Mouse (Mus musculus) urinary bladder, postnatal 14 days (tissue): ENCODE measurements around the gene Mrps11.

ENCODE experiments used
- DNase-seq: peaks from one replicate; pipeline ENCODE4 v3.0.0; 2021; ENCODE audit warnings: low spot score

The Mrps11 gene

DNA sequence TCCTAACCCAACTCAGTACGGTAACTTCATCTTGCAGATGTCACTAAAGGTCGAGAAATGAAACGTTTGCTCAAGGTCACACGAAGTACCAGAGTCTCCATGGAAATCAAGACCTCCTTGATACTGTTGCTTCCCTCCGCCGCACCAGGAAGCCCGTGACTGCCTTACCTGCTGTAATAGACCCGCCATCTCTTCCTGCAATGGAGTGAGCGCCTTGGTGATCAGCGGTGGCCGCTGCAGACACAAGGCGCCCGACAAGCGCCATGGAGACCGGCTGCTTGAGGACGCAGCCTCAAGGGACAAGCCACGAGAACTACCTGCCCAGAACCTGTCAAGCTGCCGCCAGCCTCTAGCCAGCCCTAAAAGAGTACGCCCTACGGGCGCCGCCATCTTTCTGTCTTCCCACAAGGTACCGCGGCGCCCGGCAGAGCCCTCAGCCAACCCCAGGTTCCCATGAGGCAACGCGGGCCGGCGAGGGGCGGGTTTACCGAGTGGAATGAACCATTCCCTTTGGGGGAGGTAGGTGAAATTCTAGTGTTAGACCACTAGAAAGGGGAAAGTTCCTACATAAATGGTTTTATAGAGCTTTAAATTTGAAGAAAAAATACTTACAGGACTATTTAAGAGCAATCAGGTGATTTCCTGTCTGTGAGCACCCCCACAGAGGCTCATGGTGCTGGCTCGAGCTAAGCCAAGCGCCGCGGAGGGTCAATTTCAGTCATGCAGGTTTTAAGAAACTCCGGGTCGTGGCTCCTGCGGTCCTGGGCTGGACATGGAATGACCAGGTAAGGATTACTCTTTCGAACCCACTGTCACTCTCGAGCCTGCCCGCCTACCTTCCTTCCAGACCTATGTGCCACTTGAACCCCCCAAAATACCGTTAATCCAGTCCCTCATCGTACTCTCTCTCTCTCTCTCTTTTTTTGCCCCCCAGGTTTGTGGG, at the start of gene Mrps11, which contains the start of gene Mrpl46:
TSS of gene Mrps11 (plus strand) at position 481 of the 943 bp plus-strand sequence.
TSS of gene Mrpl46 (minus strand) at position 893 of the 943 bp plus-strand sequence.
- peak; percentile 87 for DNase-seq

DNA sequence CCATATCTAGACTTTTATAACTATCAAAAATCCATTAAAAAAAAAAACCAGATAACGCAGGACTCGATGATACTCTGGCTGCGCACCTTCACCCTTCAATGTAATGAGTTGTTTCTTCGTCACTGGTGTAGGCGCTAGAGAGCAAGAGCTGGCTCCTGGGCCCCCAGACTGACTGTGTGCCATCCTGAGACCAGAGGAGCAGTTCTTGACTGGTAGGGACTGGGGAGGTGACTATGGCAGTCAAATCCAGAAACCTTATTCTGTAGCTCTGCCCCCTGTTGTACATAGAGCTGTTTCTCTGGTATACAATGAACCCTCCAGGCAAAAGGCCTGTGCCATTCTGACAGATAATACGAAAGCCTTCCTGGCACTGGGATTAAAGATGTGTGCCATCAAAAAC, 45.7 kb upstream of the Mrps11 start:
- DNase-seq, result no peak

DNA sequence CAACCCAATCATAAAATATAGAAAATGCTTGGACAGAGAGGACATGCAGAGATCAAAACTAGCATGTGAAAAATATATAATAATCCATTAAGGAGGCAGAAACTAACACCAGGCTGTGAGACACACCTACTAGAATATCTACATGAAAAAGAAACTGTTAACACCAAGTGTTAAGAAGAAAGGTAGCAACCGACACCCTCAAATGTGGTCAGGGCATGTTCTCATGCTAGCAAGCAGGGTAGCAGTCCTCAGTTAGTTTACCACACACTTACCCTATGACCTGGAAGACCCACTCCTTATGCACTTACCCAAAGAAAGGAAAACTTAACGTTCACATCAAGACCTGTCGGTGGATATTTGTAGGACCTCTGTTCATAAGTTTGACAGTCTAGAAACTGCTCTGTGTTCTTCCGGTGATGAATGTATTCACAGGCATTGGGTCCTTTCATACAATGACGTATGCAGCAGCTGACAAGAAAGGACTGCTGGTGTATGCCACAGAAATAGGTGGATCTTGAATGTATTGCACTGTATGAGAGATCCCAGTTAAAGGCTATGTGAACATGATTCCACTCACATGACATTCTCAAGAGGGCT, 45.2 kb upstream of the Mrps11 start, which contains the start of gene Ntrk3:
TSS of gene Ntrk3 (minus strand) at position 399 of the 597 bp plus-strand sequence.
- no peak for DNase-seq

DNA sequence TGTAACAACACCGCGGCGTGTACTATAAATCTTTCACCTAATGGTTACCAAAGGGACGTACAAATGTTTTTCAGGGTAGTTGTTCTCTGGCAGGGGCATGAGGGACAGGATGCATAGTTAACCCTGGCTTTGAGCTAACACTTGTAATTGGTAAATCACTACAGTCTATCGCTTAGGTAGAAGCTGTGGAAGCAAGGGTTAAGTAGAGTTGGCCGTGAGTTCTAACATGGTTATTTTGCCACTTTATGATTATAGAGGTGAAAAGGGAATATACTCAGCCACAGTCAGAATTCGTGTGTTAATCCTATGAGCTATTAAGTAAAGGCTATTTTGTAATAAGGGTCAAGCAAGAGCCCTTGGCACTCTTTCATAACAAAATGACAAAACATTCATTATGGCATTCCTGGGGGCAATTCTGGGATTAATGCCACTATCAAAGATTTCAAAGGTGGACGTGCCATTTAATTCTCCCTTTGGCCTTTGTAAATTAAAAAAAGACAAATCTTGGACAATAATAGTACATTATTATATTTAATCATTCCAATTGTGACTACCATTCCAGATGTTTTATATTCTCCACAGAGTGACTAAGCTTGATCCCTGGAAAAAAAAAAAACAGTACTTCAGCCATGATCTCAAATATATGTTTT, 43.4 kb upstream of the Mrps11 start:
- DNase-seq, result no peak

DNA sequence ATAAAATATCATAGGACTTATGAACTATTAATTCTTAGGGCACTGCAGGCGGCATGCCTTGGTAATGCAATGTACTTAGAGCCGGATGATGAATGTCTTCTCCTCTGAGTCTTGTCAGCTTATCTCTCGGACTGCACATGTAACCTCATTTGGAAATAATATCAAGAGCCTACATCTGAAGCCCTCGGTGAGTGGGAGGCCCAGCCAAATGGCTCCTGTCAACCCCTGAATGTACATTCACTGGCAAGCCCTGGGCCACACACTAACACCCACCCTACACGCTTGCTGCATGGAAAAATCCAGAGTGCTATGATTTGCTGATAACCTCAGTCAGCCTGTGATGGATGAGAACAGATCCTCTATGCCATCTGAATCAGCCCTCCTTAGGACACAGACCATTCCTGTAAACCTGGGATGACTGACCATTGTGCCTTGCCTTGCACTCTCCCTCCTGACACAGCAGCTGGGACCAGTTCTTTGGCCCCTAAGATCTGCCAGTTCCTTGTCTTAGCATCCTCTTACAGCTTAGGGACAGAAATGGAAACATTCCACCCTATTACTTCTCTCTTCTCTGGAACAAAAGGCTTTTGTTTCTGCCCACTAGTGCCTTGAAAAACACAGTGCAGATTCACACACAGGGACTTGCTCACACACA, 39.1 kb upstream of the Mrps11 start:
- DNase-seq, result no peak

DNA sequence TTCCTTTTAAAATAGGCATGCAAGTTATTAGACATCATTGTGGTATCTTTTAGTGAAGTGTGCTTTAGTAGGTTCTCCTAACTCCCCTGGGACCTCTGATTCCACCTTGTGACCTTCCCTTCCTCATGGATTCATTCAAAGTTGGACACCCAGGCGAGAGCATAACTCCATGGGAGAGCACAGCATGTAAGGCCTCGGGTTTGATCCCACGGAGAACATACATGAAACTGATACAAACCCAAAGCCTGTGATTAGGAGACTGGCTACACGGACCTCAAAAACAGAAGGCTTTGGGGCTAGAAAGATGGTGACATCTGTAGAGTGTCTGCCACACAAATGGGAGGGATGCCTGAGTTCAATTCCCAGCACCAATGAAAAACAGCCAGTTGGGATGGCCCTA, 30.0 kb upstream of the Mrps11 start:
- no peak for DNase-seq

DNA sequence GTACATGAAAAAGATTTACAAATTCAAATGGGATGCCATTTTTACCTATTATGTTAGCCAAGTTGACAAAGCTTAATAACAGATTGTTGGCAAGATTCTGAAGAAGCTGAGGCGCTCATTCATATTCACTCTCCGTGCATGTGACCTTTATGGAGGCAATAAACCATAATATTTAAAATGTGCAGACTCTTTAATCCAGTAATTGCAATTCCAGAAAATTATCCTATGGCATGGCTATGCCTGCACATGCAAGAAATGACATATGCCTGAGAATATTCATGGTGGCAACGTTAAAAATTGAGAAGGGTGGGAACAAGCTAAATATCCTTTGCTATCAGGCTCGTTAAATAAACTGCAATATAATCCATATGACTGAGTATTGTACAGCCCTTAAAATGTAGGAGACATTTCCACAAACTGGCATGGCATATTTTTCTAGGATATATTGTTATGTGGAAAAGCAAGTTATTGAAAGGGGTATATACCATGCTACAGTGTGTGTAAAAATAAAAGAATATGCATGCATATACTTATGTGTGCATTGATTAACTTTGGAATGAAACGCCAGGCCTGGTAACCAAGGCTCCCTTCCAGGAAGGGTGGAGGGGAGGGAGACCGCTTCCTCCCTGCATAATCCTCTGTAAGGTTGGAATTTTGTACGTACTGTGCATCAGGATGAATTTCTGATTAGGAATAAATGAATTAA, 29.0 kb upstream of the Mrps11 start:
- DNase-seq, result no peak

DNA sequence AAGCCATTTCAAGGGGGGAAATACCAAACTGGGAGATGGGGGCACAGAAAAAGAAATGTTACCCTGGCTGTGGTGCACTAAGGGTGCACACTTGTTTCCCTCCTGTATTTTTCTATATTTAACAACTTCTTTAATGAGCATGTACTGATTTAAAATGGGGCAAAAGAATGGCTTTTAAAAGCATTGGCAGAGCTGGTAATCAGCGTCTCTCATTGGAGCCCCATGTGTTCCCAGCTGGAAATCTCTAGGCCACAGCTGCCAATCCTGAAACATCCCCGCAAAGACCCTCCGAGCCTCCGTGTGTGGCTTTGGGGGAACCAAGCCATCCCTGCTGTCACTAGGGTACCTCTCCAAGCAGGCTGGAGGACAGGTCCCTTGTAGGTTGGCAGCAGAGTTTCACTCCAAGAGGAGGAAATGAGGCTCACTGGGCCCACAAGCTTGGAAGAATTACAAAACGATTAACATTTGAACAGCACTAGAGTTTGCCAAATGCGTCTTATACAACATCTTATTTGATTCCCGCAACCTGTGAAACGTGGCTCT, 28.4 kb upstream of the Mrps11 start:
- DNase-seq, result no peak

DNA sequence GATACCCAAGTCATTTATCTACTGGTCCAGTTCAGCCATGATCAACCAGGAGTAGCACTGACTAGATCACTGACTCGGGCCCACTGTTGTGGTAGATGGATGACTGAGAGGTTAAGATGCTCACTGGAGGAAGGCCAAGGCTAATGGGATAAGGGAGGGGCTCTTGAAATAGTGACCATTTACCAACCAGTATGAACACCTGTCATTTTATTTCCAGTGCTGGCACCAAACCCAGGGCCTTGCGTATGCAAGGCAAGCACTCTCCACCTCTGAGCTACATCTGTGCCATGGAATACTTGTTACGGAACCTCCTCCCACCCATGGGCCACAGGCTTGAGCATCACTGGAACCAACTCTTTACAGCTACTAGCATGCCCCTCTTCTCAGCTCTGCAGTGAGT, 19.1 kb upstream of the Mrps11 start:
- DNase-seq, result no peak

DNA sequence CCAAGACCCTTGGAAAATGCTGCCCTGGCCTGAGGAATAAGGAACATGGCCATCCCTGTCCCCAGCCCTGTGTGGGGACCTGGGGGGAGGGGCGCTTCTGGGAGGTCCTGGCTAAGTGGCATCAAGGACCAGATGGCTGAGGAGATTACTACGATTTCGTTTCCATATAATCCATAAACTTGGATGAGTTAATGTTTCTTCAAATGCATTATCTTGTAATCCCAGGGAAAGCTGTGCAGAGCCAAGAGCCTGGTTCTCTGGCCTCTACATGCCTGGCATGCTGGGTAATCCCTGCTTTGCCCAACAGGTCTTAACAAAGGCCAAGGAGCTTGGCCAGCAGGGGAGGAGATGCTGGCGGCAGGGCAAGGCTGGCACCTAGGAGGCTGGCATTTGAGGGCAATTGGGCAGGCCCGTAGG, 17.7 kb upstream of the Mrps11 start:
- DNase-seq, result no peak

DNA sequence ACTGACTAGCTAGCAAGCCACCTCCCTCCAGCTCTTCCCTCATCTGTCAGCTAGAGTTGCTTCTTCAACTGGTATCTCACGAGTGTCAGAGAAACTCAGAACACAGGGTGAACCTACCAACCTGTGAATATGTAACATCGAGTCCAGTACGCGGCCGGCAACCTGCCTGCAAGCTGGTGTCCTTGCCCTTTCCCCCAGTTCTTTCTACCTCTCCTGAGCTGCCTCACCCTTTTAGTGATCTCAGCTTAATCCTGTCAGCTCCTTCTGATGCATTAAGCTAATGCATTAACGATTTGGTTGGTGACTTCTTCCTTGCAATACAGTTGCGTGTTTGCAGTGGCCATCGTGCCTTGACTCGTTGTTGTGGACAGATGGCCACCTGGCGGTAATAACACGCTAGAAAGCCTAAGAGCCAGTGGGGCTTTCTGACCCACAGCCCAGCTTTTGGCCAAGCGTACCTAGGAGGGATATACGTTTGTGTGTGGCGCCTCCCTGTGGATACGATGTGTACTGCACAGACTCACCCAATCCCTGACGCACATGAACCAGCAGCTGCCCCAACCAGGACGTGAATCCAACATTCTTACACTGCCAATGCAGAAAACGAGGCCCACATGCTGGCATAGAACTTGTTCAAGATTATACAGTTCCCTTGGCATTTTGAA, 16.8 kb upstream of the Mrps11 start:
- DNase-seq, result peak; percentile 70

DNA sequence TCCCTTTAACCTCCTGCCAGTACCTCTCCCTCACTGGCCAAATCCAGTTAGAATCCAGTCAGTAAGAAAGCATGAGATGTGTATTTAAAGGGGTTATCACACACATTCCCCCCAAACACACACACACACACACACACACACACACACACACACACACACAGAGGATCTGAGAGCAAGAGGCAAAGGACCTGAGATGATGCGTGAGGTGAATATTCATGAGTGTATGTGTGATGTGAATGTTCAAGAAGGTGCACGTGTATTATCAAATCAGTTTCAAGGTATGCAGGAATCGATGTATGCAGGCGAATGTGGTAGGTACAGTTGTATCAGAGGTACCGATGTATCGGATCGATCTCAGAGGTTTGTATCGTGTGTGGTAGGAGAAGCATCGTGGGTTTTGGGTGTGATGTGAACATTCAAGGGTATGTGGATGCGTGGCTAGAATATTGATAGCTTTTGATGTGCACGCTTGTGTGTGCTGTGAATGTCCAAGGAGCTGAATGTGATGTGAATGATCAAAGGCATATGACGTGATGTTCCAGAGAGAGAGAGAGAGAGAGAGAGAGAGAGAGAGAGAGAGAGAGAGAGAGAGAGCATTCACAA, 14.9 kb upstream of the Mrps11 start:
- no peak for DNase-seq

DNA sequence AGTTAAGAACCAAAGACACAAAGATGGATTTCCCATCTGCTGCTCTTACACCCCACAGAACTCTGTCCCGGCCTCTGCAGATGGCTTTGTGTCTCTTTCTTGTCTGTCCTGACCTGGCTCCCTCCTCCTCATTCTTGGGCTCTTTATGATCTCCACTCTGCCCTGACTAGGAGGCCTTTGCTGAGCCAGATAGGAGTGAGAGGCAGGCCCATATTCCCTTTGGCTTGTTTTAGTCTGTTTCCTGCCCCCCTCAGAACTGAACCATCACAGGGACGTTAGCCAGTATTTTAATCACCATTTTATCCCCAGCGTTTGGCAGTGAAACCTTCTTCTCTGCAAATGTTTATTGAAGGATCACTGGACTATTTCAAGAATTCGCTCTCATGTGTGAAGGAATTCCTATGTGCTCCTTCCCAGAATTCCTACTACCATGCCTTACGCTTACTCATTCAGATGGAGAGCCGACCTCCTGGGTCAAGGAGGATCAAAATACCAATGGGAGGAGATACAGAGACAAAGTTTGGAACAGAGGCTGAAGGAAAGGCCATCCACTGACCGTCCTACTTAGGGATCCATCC, 13.8 kb upstream of the Mrps11 start:
- DNase-seq, result no peak

DNA sequence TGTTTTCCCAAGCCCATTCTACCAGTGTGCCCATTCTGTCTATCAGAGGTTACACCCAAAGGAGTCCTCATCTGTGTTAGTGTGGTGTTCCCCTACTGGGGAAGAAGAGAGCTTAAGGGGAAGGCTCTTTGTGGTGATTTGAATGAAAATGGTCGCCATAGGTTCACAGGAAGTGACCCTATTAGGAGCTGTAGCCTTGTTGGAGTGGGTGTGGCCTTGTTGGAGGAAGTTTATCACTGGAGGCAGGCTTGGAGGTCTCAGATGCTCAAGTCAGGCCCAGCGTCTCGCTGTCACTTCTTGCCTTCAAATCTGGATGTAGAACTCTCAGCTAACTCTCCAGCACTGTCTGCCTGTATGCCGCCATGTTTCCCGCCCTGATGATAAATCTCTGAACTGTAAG, 12.0 kb upstream of the Mrps11 start:
- DNase-seq, result no peak

DNA sequence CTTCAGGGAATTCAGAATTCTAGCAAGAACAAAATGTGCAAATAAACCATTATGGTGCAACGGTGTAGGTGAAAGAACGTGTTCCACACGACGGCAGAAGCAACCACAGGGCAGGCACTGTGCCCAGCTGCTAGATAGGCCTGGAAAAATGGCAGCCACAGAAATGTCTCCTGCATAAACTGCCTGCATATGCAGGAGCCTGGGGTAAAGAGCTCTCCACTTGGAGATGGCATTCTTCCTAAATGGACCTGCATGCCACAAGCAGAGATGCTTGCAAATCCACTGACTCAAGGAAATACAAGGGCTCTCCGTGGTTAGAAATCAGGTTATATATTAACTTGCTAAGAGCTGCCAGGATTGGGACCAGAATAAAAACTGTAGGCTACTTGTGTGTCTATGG, 4.2 kb upstream of the Mrps11 start:
- no peak for DNase-seq

DNA sequence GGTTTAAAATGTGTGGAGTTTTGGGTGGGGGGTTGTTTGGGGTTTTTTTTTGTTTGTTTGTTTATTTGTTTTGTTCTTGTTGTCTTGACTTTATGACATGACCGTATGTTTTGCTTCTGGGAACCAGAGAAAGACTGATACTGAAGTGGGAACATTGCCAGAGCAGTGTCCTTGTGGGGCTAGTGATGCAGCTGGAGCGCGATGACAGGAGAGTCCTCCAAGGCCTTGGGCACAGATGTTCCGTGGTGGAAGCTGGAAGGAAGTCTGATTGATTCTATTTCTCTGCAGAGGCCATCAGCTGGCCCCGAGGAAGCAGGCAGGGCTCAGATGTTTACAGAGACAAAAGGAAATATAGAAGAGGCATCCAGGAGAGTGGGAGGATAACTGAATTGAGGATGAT, 3.0 kb downstream of the Mrps11 start:
- DNase-seq, result no peak

DNA sequence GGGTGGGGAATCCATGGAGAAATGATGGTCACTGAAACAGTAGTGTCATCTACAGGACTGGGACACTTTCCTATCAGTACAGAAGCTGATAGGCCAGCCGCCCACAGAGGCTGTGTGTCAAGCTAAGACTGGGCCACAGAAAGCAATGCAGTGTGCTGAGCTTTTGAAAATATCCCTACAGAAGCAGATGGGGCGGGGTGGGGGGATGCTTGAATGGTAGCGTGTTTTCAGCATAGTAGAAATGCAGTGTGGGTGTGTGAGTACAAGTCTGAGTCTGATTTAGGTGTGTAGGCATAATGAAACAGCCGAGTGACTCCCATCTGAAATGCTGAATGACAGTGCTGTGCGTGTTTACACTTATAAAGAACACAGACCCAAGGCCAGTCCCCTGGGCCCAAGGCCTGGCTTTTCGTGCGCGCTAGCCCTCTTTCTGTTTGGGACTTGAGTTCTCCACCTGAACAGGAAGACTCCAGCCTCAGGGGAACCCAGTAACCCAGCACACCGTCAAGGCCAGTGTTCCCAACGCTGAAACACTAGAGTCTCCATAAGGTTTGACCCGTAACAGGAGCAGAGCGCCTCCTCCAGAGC, 5.0 kb downstream of the Mrps11 start:
- DNase-seq, result no peak

DNA sequence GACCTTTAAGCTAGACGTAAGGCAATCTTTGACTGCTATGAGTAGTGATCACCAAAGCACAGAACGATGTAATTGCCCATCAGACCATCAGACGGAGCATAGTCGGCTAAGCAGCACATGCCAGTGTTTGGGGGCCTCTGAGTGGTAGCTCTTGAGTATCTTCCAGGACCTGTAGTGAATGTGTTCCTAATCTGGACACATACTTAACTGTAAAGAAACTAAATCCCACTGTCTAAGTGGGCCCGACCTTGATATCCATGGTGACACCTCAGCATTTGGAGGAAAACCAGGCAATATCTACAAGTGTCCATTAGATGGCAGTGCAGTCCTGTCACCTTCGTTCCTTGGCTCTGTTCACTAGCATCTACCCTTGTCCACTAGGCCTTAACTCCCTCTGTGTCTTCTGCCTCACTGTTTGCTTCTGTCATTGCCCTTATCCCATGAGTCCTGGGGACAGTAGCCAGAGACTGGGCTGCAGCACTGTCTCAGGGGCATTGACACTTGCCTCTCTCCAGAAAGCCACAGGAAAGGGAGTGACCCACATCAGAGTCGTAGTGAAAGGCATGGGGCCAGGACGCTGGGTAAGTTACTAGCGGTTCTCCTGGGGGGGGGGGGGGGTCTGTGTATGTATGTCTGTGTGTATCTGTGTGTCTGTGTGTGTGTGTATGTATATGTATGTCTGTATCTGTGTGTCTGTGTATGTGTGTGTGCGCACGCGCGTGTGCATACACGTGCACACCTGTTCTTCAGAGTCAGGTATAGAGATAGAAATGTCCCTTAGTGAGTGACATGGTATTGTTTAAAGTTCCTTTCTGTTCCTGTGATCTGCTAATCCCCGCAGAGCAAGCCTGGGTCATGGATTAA, 8.7 kb downstream of the Mrps11 start:
- DNase-seq, result peak; percentile 29
